Mouse (Mus musculus): ENCODE results near the gene Pfkm. TPM values are rescaled to one million over a fixed set of nuclear protein-coding genes. Genes with fewer than 3 reads are reported as not detected.

Pfkm gene
- polyA plus RNA-seq, 1 experiment from 2014 or later, result 22.2 TPM

GRCm38 (mm10) chr15:98119363-98119762 lies 27.0 kb downstream of the Pfkm start:
- Histone ChIP-seq H3K36me3 (replicated peaks) (peaks cover 64% of the 10 kb centered on the region), H3K27me3 (no peaks in the 10 kb centered on the region), H3K4me3 (replicated peaks) (no peak overlapping the region), H3K9ac (no peak overlapping the region), H3K4me2 (no peak overlapping the region), H3K4me1 (replicated peaks) (peaks cover 28% of the 10 kb centered on the region), H3K9me3 (replicated peaks) (no peaks in the 10 kb centered on the region), H3K27ac (replicated peaks) (no peak overlapping the region)
- no peak for ATAC-seq (ENCODE audit: insufficient read depth)
- 81% methylated on average over 12 of the region's 12 CpGs for WGBS (ENCODE audit: insufficient replicate concordance)

- no peak overlapping the region for H3K27ac ChIP-seq (replicated peaks)
- H3K36me3 ChIP-seq (replicated peaks), result peaks cover 71% of the 10 kb centered on the region
- no peak for ATAC-seq (ENCODE audit: insufficient read depth)
- H3K9me3 ChIP-seq (replicated peaks), result no peaks in the 10 kb centered on the region
- no peak overlapping the region for H3K4me3 ChIP-seq (replicated peaks)
- no peak overlapping the region for H3K4me2 ChIP-seq
- whole genome bisulfite sequencing (ENCODE audit: insufficient replicate concordance), result 84% methylated on average over 20 of the region's 20 CpGs
- H3K4me1 ChIP-seq (replicated peaks), result peaks cover 17% of the 10 kb centered on the region
- no peak overlapping the region for H3K9ac ChIP-seq
- no peaks in the 10 kb centered on the region for H3K27me3 ChIP-seq
These were observed 28.4 kb downstream of the Pfkm start for GRCm38 (mm10) chr15:98120831-98121230.

DNA sequence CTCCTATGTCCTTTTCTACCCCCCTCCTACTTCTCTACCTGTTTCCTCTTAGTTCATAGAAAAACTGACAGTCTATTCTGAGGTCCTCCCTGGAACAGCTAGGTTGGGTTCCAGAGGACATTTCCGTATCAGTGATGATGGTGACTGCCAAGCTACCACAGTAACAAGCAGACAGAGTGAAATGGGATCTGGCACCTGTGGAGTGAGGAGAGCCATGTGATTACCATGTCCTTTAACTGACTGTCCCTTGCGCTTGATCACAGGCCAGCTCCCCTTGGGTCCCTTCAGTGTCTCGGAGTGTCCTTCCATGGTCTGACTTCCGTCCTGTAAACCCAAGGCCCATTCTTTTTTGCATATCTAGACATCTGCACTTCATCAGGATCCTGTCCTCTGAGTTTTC lies 38.6 kb downstream of the Pfkm start:
- 82% methylated on average over 4 of the region's 4 CpGs for WGBS (ENCODE audit: insufficient replicate concordance)
- no peak overlapping the region for H3K9ac ChIP-seq
- ATAC-seq (ENCODE audit: insufficient read depth), result no peak
- H3K27me3 ChIP-seq, result no peaks in the 10 kb centered on the region
- no peak overlapping the region for H3K4me2 ChIP-seq
- no peaks in the 10 kb centered on the region for H3K9me3 ChIP-seq (replicated peaks)
- H3K4me3 ChIP-seq (replicated peaks), result no peak overlapping the region
- no peaks in the 10 kb centered on the region for H3K4me1 ChIP-seq (replicated peaks)
- peaks cover 85% of the 10 kb centered on the region for H3K36me3 ChIP-seq (replicated peaks)
- H3K27ac ChIP-seq (replicated peaks), result no peak overlapping the region

- H3K9me3 ChIP-seq (replicated peaks), result no peaks in the 10 kb centered on the region
- no peak overlapping the region for H3K4me3 ChIP-seq (replicated peaks)
- no peaks in the 10 kb centered on the region for H3K4me1 ChIP-seq (replicated peaks)
- H3K9ac ChIP-seq, result no peak overlapping the region
- 80% methylated on average over 7 of the region's 7 CpGs for WGBS (ENCODE audit: insufficient replicate concordance)
- no peak for ATAC-seq (ENCODE audit: insufficient read depth)
- no peak overlapping the region for H3K27ac ChIP-seq (replicated peaks)
- H3K27me3 ChIP-seq, result no peaks in the 10 kb centered on the region
- H3K4me2 ChIP-seq, result no peak overlapping the region
- peaks cover 87% of the 10 kb centered on the region for H3K36me3 ChIP-seq (replicated peaks)
These were observed 39.1 kb downstream of the Pfkm start for GRCm38 (mm10) chr15:98131451-98131850.

GRCm38 (mm10) chr15:98131942-98132655 lies 39.7 kb downstream of the Pfkm start:
- Histone ChIP-seq H3K4me1 (replicated peaks) (no peaks in the 10 kb centered on the region), H3K4me2 (no peak overlapping the region), H3K9ac (no peak overlapping the region), H3K27ac (replicated peaks) (no peak overlapping the region), H3K9me3 (replicated peaks) (no peaks in the 10 kb centered on the region), H3K27me3 (no peaks in the 10 kb centered on the region), H3K36me3 (replicated peaks) (peaks cover 90% of the 10 kb centered on the region), H3K4me3 (replicated peaks) (no peak overlapping the region)
- WGBS (ENCODE audit: insufficient replicate concordance), result 80% methylated on average over 15 of the region's 15 CpGs
- no peak for ATAC-seq (ENCODE audit: insufficient read depth)

DNA sequence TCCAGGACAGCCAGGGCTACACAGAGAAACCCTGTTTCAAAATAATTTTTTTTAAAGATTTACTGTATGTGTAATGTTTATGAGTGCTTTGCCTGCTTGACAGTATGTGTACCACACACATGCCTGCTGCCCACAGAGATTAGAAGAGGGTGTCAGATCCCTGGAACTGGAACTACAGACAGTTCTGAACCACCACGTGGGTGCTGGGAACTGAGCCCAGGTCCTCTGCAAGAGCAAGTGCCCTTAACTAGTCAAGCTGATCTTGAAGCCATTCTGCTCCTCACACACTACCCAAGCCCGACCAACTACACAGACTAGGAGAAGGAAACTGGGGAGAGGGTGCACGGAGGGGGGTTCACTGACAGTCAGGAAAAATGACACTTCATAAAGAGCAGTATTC lies 41.1 kb downstream of the Pfkm start:
- no peak overlapping the region for H3K4me2 ChIP-seq
- no peak overlapping the region for H3K27ac ChIP-seq (replicated peaks)
- H3K9me3 ChIP-seq (replicated peaks), result no peaks in the 10 kb centered on the region
- no peak for ATAC-seq (ENCODE audit: insufficient read depth)
- WGBS (ENCODE audit: insufficient replicate concordance), result 69% methylated on average over 3 of the region's 3 CpGs
- H3K4me3 ChIP-seq (replicated peaks), result no peak overlapping the region
- no peak overlapping the region for H3K9ac ChIP-seq
- H3K27me3 ChIP-seq, result no peaks in the 10 kb centered on the region
- H3K36me3 ChIP-seq (replicated peaks), result peaks cover 88% of the 10 kb centered on the region
- no peaks in the 10 kb centered on the region for H3K4me1 ChIP-seq (replicated peaks)

DNA sequence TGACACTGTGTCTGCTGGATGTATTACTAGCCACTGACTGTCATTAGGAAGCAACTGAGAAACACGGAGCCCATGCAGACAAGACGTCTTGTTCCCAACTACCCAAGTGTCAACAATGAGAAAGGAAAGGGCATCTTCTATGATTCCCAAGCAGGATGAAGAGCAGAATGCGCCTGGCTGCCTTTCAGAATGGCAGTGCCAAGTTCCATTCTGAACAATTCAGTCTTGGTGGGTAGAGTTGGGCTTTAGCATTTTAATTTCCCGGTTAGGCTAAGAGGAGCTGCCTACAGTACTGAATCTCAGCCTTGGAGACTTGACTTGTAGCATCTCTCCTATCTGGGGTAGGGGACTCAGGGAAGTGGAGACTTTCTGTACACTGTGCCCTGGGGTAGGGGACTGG lies 41.6 kb downstream of the Pfkm start:
- H3K4me2 ChIP-seq, result no peak overlapping the region
- ATAC-seq (ENCODE audit: insufficient read depth), result no peak
- H3K27ac ChIP-seq (replicated peaks), result no peak overlapping the region
- WGBS (ENCODE audit: insufficient replicate concordance), result 82% methylated on average over 4 of the region's 4 CpGs
- no peaks in the 10 kb centered on the region for H3K4me1 ChIP-seq (replicated peaks)
- peaks cover 88% of the 10 kb centered on the region for H3K36me3 ChIP-seq (replicated peaks)
- no peaks in the 10 kb centered on the region for H3K9me3 ChIP-seq (replicated peaks)
- H3K27me3 ChIP-seq, result no peaks in the 10 kb centered on the region
- H3K4me3 ChIP-seq (replicated peaks), result no peak overlapping the region
- no peak overlapping the region for H3K9ac ChIP-seq

DNA sequence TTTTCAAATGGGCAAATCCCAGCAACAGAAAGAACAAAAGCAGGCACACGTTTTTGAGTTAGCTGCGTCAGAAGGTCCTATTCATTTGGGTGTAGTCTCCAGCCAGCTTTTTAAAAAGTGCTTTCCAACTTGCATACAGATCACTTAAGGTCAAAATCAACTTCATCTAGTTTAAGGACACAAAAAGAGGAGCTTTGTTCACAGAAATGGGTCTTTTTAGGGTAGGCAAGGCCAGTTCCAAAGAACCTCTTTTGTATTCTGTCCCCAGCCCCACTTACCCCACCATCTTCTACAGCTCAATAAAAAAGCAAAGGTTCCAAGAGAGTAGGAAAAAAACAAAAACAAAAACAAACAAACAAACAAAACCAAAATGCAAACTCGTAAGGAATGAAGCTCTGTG lies 42.3 kb downstream of the Pfkm start:
- Histone ChIP-seq H3K4me1 (replicated peaks) (no peaks in the 10 kb centered on the region), H3K4me2 (no peak overlapping the region), H3K9me3 (replicated peaks) (no peaks in the 10 kb centered on the region), H3K9ac (no peak overlapping the region), H3K27ac (replicated peaks) (no peak overlapping the region), H3K27me3 (no peaks in the 10 kb centered on the region), H3K36me3 (replicated peaks) (peaks cover 85% of the 10 kb centered on the region), H3K4me3 (replicated peaks) (no peak overlapping the region)
- 74% methylated on average over 3 of the region's 3 CpGs for WGBS (ENCODE audit: insufficient replicate concordance)
- no peak for ATAC-seq (ENCODE audit: insufficient read depth)

GRCm38 (mm10) chr15:98135671-98136070 lies 43.3 kb downstream of the Pfkm start:
- H3K36me3 ChIP-seq (replicated peaks), result peaks cover 84% of the 10 kb centered on the region
- no peaks in the 10 kb centered on the region for H3K9me3 ChIP-seq (replicated peaks)
- ATAC-seq (ENCODE audit: insufficient read depth), result no peak
- no peak overlapping the region for H3K4me3 ChIP-seq (replicated peaks)
- no peak overlapping the region for H3K27ac ChIP-seq (replicated peaks)
- no peaks in the 10 kb centered on the region for H3K27me3 ChIP-seq
- 89% methylated on average over 13 of the region's 13 CpGs for whole genome bisulfite sequencing (ENCODE audit: insufficient replicate concordance)
- H3K9ac ChIP-seq, result no peak overlapping the region
- no peak overlapping the region for H3K4me2 ChIP-seq
- no peaks in the 10 kb centered on the region for H3K4me1 ChIP-seq (replicated peaks)

- Histone ChIP-seq H3K27ac (replicated peaks) (no peak overlapping the region), H3K9me3 (replicated peaks) (no peaks in the 10 kb centered on the region), H3K4me1 (replicated peaks) (no peaks in the 10 kb centered on the region), H3K36me3 (replicated peaks) (peaks cover 86% of the 10 kb centered on the region), H3K4me2 (no peak overlapping the region), H3K9ac (no peak overlapping the region), H3K27me3 (no peaks in the 10 kb centered on the region), H3K4me3 (replicated peaks) (no peak overlapping the region)
- ATAC-seq (ENCODE audit: insufficient read depth), result no peak
- WGBS (ENCODE audit: insufficient replicate concordance), result 86% methylated on average over 9 of the region's 9 CpGs
These were observed 44.5 kb downstream of the Pfkm start for GRCm38 (mm10) chr15:98136871-98137270.

DNA sequence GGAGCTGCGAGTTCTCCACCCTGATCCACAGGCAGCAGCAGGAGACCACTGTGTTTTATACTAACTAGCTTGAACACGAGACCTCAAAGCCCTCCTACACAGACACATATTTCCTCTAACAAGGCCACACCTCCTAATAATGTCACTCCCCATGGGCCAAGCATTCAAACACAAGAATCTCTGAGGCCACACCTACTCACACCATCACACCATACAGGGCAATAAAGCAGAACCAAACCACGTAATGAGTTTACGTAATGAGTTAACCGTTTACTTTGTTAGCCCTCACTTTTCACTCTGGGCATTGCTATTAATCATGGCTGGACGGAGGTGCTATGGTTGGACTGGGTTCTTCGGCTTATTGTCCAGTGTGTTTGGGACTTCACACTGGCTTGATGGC lies 47.4 kb downstream of the Pfkm start:
- ATAC-seq (ENCODE audit: insufficient read depth), result no peak
- H3K27ac ChIP-seq (replicated peaks), result no peak overlapping the region
- H3K4me1 ChIP-seq (replicated peaks), result peaks cover 8% of the 10 kb centered on the region
- no peak overlapping the region for H3K9ac ChIP-seq
- H3K27me3 ChIP-seq, result no peaks in the 10 kb centered on the region
- no peak overlapping the region for H3K4me2 ChIP-seq
- H3K4me3 ChIP-seq (replicated peaks), result no peak overlapping the region
- H3K9me3 ChIP-seq (replicated peaks), result no peaks in the 10 kb centered on the region
- WGBS (ENCODE audit: insufficient replicate concordance), result 65% methylated on average over 7 of the region's 7 CpGs
- peaks cover 62% of the 10 kb centered on the region for H3K36me3 ChIP-seq (replicated peaks)

DNA sequence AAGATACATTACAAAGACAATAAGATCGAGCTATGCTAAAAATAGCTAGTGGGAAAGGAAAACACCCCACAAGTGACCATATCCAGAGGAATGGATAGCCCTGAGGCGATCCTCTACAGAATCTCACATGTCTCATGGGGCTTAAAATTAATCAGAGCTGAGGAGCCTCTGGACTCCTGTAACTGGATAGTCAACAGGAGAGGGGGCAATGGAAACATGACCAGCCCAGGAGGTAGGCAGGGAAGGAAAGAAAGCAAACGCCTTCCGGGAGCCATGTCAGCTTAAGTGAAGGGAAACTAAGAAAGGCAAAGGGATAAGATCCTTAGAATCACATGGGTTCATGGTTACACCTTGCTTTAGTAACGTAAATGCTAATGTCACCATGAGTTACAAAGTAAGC lies 48.4 kb downstream of the Pfkm start:
- no peak overlapping the region for H3K9ac ChIP-seq
- WGBS (ENCODE audit: insufficient replicate concordance), result 85% methylated on average over 5 of the region's 5 CpGs
- no peak for ATAC-seq (ENCODE audit: insufficient read depth)
- no peak overlapping the region for H3K4me3 ChIP-seq (replicated peaks)
- peaks cover 15% of the 10 kb centered on the region for H3K4me1 ChIP-seq (replicated peaks)
- peaks cover 52% of the 10 kb centered on the region for H3K36me3 ChIP-seq (replicated peaks)
- no peaks in the 10 kb centered on the region for H3K9me3 ChIP-seq (replicated peaks)
- H3K27me3 ChIP-seq, result no peaks in the 10 kb centered on the region
- no peak overlapping the region for H3K27ac ChIP-seq (replicated peaks)
- H3K4me2 ChIP-seq, result no peak overlapping the region

Data from liver, embryonic 15.5 days (tissue).